Mouse (Mus musculus) megakaryocyte, embryonic 14.5 days (primary cell): ENCODE results near the gene Gm20388. TPM values are rescaled to one million over a fixed set of nuclear protein-coding genes. Genes with fewer than 3 reads are reported as not detected.
A peak's percentile ranks its signal among the peaks of the same experiment; 100 is the strongest.

Experiments used
- H3K27me3 ChIP-seq: replicated peaks from 2 replicates; pipeline ENCODE3; 2012; ENCODE audit warnings: inconsistent platforms
- H3K36me3 ChIP-seq: replicated peaks from 2 replicates; pipeline ENCODE3; 2012; ENCODE audit warnings: low read length, inconsistent platforms, mixed read lengths
- H3K4me1 ChIP-seq: 2 replicates; pipeline ENCODE4 v1.6.1; 2012; ENCODE audit warnings: inconsistent platforms
- H3K4me3 ChIP-seq: replicated peaks from 2 replicates; pipeline ENCODE3; 2012; ENCODE audit warnings: moderate library complexity, mild to moderate bottlenecking, inconsistent platforms
- H3K9me3 ChIP-seq: 2 replicates; pipeline ENCODE4 v1.6.1; 2012; ENCODE audit warnings: inconsistent platforms
- FLI1 ChIP-seq: IDR thresholded peaks from 2 replicates; pipeline ENCODE4 v1.6.1; 2012; ENCODE audit warnings: low read length, inconsistent platforms, mixed read lengths
- GATA1 ChIP-seq: IDR thresholded peaks from 3 replicates; pipeline ENCODE4 v1.6.1; 2012; ENCODE audit warnings: mixed read lengths, low read length, inconsistent platforms, borderline replicate concordance
- polyA plus RNA-seq: library from polyadenylated mRNA; stranded (reverse); fragments of >175 nt; gene quantifications from 2 replicates; pipeline ENCODE4 v1.2.3, GENCODE M21; 2012; ENCODE audit warnings: low replicate concordance; ENCODE audit not compliant: insufficient read depth

Gene Gm20388
- polyA plus RNA-seq, 1 experiment = 111 TPM

DNA sequence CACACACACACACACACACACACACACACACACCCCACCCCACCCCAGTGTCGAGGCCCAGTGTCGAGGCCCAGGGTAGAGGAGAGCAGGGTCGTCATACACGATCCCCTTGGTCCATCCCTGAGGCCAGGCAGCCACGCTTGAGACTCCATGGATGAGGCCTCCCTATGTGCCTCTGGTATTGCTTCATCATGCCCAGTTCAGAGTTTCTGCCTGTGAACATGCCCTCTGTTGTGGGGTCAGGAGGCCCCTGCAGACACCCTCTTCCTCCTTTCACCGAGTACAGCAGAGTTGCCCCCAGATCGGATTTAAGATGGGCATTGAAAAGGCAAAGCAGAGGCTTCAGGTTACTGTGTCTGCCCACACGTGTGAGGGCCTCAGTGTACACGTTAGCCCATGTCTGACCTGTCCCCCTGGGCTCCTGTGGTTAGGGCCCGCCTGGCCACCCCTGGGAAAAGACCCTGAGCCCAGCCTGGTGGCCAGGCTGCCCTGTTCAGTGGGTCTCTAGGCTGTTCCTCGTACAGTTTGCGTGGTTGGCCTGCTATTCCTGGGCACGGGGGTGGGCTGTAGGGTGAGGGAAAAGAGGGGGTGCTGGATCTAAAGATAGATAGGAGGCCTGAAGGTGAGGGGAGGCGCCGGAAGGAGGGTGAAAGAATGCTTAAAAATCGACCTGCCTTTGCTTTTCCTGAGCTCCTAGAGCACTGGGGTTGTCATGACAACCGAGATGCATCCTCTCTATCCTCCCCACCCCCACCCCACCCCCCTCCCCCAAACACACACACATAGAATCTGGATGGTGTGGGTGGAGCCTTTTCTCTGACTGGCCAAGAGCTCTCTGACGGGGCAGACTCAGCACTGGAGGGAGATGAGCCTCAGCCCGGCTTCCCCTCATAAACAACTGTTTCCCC lies 1860.5 kb downstream of the Gm20388 start:
- no peaks in the 10 kb centered on the region for H3K36me3 ChIP-seq
- peaks cover 76% of the 10 kb centered on the region for H3K27me3 ChIP-seq
- no peaks in the 10 kb centered on the region for H3K9me3 ChIP-seq
- no peak overlapping the region for H3K4me3 ChIP-seq
- H3K4me1 ChIP-seq = no peaks in the 10 kb centered on the region
- TF ChIP-seq GATA1 (no peak), FLI1 (no peak)

DNA sequence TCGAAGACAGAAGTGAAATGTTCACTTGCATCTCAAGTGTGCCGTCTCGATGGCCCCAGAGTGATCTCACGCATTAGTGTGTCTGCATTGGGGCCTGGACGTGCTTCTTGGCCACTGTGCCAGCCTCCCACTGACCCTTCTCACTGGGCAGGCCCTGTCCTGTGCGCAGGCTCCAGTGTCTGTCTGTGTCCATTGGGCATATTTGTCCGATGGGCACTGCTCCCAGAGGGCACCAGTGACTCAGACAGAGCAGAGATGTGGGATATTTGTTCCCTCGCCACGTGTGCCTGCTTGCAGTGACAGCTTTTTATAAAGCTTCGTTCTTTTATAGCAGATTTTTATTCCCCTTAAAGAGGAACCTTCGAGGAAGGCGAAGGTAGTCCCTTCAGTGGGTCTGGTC lies 1863.2 kb downstream of the Gm20388 start:
- peaks cover 5% of the 10 kb centered on the region for H3K4me1 ChIP-seq
- no peaks in the 10 kb centered on the region for H3K36me3 ChIP-seq
- TF ChIP-seq FLI1 (no peak), GATA1 (no peak)
- no peak overlapping the region for H3K4me3 ChIP-seq
- peaks cover 78% of the 10 kb centered on the region for H3K27me3 ChIP-seq
- H3K9me3 ChIP-seq = no peaks in the 10 kb centered on the region

DNA sequence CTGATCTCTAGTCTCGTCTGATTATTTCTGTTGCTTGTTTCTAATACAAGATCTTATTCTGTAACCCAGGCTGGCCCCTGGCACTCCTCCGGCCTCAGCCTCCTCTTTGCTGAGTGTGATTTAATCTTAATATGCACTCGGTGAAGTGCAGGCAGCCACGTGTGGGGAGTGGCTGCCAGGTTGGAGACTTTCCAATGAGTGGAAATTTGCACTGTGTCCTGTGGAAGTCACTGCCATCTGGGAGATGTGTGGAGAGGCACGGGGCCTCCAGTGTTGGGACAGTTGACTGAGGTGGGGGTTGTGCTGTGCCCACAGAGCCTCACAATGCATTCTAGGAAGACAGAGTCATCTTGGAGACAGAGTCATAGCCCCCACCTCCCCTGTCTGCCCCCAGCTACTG lies 1871.9 kb downstream of the Gm20388 start:
- TF ChIP-seq FLI1 (no peak), GATA1 (no peak)
- H3K36me3 ChIP-seq = no peaks in the 10 kb centered on the region

DNA sequence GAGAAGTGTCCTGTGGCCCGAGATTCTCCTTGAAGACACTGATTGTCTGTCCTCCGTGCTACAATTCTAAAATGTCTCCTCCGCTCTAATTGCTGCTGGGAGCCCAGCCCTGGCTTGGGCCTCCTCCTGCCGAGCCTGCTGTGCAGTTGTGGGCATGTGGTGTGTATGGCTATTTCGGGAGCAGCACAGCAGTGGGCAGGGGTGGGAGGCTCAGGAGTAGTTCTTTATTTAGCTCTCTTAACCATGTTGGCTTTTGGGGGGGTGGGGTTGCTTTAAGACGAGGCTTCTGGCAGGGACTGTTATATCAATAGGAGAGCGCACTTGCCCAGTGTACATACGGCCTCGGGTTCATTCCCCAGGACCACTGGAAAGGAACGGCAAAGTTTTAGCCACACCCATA lies 1875.9 kb downstream of the Gm20388 start:
- peaks cover under 1% of the 10 kb centered on the region; the same call in 1 of the 2 replicates for H3K4me1 ChIP-seq
- H3K36me3 ChIP-seq = no peaks in the 10 kb centered on the region
- no peak for TF ChIP-seq GATA1
- no peak for TF ChIP-seq FLI1
- H3K9me3 ChIP-seq = no peaks in the 10 kb centered on the region
- no peak overlapping the region for H3K4me3 ChIP-seq
- H3K27me3 ChIP-seq = peaks cover 80% of the 10 kb centered on the region

More for the DNA sequence above, 1871.9 kb downstream of the Gm20388 start:
- Histone ChIP-seq H3K27me3 (peaks cover 89% of the 10 kb centered on the region), H3K4me3 (no peak overlapping the region), H3K4me1 (peaks cover 5% of the 10 kb centered on the region), H3K9me3 (no peaks in the 10 kb centered on the region)

DNA sequence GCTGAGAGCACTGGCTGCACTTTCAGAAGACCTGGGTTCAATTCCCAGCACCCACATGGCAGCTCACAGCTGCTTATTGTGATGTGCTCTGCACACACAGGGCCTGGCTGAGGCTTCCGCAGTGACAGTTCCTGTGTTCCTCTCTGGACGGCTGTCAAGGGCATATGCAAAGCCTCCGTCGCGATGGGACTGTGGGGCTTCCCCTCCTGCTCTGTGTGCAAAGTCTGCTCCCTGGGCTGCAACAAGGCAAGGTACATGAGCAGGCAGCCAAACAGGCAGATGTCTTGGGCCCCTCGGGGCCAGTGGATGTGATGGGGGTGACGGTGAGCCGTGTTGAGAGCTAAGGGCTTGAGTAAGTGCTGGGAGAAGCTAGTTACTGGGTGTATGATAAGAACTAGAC lies 1878.1 kb downstream of the Gm20388 start:
- H3K36me3 ChIP-seq = no peaks in the 10 kb centered on the region
- H3K4me3 ChIP-seq = no peak overlapping the region
- no peaks in the 10 kb centered on the region for H3K9me3 ChIP-seq
- peaks cover 21% of the 10 kb centered on the region for H3K4me1 ChIP-seq
- H3K27me3 ChIP-seq = peaks cover 59% of the 10 kb centered on the region
- TF ChIP-seq FLI1 (no peak), GATA1 (no peak)

DNA sequence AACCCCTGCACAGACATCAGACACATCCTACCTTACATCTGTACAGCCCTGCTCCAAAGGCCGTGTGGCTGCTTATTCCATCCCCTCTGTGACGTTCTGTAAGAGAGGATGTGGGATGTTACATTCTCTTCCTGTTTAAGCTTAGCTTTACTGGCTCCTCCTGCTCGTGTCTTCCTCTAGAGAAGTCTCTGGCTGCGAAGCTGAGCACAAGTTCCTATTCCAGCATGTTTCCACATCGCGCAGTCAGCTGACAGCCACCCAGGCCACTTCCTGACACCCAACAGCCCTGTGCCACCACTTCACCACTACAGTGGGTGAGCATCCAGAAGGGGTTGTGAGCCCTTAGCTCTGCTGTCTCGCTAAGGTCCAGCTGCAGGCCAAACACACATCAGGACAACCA lies 1881.5 kb downstream of the Gm20388 start:
- Histone ChIP-seq H3K4me3 (no peak overlapping the region), H3K36me3 (peaks cover 30% of the 10 kb centered on the region), H3K27me3 (peaks cover 28% of the 10 kb centered on the region), H3K4me1 (peaks cover 27% of the 10 kb centered on the region), H3K9me3 (no peaks in the 10 kb centered on the region)
- no peak for TF ChIP-seq GATA1
- no peak for TF ChIP-seq FLI1

DNA sequence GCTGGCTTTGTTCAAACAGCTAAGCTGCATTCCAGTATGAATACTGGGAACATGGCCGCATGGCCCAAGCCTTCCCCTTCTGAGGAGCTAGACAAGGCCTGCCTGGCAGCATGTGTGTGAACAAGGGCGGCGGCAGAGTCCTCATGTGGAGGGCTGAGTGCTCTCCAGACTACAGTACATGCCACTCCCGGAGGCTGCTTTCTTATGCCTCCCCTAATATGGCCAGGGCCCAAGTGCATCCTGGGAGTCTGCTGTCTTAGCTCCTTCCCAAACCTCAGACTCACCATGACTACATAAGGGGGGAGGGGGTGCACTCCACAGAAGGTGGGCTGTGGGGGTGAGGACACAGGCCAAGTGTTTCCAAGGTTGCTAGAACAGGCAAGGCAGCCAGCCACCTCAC lies 1882.0 kb downstream of the Gm20388 start:
- Histone ChIP-seq H3K4me1 (peaks cover 27% of the 10 kb centered on the region), H3K27me3 (peaks cover 23% of the 10 kb centered on the region), H3K36me3 (peaks cover 34% of the 10 kb centered on the region), H3K9me3 (no peaks in the 10 kb centered on the region), H3K4me3 (peak overlapping the region; percentile 25)
- no peak for TF ChIP-seq FLI1

DNA sequence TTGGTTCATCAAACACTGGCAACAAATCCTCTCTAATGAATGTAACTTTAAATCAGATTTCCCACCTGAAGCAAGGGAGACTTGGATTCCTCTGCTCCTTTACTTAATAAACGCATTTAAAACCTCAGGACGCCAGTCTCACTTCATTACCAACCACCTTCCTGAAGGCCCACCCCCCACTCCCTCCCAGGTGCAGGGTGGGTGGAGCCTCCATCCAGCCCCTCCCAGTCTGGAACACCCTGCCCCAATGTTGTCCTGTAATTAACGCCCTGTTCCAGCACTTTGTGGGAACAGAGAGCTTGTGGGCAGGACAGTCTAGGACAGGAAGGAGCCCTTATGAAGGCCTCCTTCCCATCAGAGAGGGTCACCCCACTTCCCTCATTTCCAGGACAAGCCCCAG lies 1883.5 kb downstream of the Gm20388 start:
- H3K4me3 ChIP-seq = no peak overlapping the region
- peaks cover 50% of the 10 kb centered on the region for H3K36me3 ChIP-seq
- H3K4me1 ChIP-seq = peaks cover 27% of the 10 kb centered on the region
- peaks cover 12% of the 10 kb centered on the region for H3K27me3 ChIP-seq
- H3K9me3 ChIP-seq = no peaks in the 10 kb centered on the region
- TF ChIP-seq FLI1 = no peak

DNA sequence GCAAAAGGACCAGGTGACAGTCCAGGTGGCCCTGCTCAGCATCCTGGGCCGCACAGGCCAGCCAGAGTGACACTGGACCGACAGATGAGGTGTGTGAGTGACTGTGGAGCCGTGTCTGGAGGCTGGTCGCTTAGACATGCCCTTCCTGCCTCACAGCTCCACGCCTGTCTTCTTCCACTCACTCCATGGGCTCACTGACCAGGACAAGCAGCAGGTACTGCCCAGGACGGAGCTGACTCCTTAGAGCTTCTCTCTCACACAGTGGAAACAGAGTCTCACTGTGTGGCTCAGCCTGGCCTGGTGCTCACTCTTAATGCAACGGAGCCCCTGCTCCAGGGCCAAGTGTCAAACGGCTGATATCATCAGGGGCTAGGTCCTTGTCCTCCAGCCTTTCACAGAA lies 1884.8 kb downstream of the Gm20388 start:
- H3K4me1 ChIP-seq = peaks cover 27% of the 10 kb centered on the region
- no peaks in the 10 kb centered on the region for H3K9me3 ChIP-seq
- TF ChIP-seq GATA1 (no peak), FLI1 (no peak)
- H3K27me3 ChIP-seq = peaks cover 5% of the 10 kb centered on the region
- no peak overlapping the region for H3K4me3 ChIP-seq
- peaks cover 63% of the 10 kb centered on the region for H3K36me3 ChIP-seq

DNA sequence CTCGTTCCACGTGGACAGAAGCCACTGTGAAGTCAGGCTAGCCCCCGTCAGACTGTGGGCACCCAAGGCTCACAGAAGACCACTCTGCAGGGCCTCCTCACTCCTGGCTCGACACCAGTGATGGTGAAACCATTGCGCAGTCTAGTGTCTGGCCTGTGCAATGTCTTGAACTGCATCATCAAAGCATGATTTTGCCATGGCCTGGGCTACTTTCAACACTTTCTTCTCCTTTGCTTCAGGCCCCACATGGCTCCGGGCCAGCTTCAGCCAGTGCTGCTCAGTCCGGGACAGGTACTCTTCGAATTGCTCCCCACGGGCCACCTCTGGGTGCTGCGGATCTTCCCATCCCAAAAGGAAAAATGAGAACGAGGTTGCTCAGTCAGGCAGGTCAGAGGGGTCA lies 1885.8 kb downstream of the Gm20388 start:
- TF ChIP-seq GATA1 (no peak), FLI1 (no peak)
- peak overlapping the region; percentile 50 for H3K4me3 ChIP-seq
- no peaks in the 10 kb centered on the region for H3K27me3 ChIP-seq
- no peaks in the 10 kb centered on the region for H3K9me3 ChIP-seq
- H3K4me1 ChIP-seq = peaks cover 27% of the 10 kb centered on the region
- peaks cover 72% of the 10 kb centered on the region for H3K36me3 ChIP-seq
